Mouse (Mus musculus) spleen, postnatal 36 days (tissue): ENCODE measurements around the gene Nfkbil1.

ENCODE experiments used
- DNase-seq, 2 experiments: peaks; one replicate each; pipeline ENCODE4 v3.0.0; 2022; ENCODE audit warnings: low spot score in 2 of 2, mixed read lengths in 1 of 2

Gene Nfkbil1

DNA sequence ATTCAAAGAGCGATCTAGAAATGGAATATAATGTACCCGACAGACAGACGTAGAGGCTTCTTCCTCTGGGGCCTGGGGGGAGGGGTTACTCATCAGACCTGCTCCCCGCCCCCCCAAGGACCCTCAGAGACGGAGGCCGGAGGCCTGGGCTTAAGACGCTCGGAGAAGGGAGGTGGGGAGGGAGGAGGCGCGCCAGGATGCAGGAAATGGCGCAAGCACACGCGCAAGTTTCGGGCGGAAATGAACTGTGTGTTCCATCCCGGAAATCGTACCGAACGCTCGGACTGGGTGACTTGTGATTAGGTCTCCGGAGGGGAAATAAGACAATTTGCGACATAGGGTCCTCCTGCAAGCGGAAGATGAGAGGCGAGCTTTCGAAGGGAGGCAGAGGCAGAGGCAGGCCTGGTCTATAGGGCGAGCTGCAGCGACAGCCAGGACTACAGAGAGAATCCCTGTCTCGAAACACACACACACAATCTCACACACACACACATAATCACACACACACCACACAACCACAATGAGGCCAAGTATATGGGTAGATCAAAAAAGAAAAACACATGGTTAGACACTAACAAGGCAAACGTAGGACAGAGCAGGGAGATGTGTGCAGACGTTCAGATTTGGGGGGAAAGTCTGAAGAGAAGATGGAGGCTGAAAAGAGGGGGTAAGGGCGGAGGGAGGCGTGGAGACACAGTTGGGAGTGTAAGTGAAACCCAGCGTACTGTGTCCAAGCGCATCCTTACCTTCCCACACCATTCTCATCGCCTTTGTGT lies at the start of gene Nfkbil1:
Nfkbil1 (minus strand) TSS at position 179 of the 776 bp plus-strand sequence.
- DNase-seq = peak; percentile 92 to 96

DNA sequence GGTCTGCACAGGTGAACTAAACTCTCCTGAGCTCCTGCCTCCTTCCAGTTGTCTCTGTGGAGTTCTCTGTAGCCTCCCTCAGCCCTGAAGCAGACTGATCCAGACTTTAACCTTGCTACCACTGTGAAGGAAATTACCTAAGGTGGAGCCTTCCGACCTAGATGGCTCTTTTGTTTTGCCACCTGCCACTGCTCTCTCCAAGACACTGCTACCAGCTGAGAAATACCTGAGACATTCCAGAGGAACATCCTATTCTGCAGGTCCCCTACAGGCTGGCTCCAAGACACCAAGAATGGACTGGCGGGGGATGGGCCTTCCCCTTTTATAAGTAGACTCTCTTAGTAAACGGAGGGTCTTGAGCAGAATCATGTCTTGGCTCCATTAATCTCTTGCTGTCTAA lies 44.7 kb upstream of the Nfkbil1 start:
- DNase-seq = no peak

DNA sequence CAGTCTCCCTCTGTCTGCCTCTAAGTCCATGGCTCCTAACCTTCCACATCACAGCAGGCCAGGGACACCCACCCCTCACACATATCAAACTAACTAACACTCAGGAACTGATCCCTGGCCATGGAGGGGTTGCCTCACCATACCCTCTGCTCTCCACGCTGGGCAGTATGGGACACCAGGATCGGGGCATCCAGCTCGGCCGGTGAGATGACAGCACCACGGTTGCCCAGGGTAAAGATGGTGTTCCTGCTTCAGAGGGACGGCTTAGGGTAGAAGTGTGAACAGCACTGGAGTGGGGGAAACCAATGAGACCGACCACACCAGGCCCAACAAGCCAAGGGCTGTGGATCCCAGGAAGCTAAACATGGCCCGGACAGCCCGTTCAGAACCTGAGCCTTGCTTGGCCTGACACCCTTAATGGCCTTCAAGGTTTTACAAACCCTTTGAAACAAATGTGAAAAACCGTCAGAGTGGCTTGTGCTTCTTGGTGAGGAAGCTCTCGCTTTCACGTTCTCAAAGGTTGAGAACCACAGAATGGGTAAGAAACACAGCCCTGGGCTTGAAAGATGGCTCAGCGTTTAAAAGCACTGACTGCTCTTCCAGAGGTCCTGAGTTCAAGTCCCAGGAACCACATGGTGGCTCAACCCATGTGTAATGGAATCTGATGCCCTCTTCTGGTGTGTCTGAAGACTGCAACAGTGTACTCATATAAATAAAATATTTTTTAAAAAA lies 43.5 kb upstream of the Nfkbil1 start:
- no peak for DNase-seq

DNA sequence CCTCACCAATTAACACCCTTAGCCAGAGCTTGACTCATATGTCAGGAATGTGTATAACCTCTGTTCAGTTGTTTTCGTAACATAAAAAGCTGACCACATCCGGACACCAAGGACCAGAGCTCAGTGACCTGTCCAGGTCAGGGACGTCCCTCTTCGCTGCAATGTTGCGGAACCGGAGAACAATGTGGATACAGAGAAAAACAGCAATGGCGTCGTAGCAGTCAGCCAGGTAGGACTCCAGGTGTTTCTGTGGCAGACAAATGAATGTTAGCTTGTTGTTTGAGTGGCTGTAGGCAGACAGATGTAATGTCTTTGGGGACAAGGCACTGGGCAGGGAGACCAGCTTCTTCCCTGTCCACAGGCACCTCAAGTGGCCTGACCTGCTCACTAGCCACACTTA lies 42.5 kb upstream of the Nfkbil1 start:
- DNase-seq = no peak

DNA sequence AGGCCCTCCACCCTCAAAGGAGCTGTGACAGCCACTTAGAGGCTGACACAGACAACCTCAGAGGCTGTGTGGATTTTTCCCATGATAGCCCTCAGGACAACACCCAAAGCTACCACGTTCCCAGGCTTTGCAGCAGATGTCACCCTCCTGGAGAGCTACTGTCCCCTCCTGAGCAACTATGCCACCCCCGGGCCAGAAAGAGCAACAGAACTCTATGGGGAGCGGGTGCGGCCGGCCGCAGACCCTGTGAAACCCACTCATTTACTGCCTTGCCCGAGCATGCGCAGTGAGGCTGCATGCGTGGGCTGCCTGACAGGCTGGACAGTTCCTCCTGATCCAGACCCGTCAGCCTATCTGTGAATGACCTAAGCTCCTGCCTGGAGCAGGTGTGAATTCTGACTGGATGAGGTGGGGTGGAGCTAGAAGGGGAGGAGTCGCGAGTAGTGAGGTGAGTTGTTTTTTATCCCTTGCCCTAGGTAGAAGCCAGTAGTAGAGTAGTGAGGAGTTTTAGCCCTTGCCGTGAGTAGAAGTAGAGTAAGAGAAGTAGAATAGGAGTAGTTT lies 40.8 kb upstream of the Nfkbil1 start:
- DNase-seq = no peak

DNA sequence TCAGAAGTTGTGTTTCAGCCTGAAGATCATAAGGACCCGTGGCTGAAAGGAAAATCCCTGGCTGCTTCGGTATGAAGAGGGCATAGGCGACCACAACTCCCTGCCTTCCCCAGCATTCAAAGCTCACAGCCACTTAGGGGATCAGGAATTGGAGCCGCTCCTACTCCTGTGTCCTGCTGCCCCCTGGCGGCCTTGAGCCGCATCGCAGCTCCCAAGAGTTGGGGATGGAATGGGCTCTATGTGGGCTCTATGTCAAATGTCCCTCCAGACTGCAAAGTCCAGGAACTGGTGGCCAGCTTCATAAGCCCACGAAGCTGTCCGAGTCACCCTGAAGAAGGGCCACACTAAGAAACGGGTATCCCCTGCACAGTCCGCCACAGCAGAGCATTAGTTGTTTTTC lies 39.2 kb upstream of the Nfkbil1 start:
- peak; percentile 76 to 84 for DNase-seq

DNA sequence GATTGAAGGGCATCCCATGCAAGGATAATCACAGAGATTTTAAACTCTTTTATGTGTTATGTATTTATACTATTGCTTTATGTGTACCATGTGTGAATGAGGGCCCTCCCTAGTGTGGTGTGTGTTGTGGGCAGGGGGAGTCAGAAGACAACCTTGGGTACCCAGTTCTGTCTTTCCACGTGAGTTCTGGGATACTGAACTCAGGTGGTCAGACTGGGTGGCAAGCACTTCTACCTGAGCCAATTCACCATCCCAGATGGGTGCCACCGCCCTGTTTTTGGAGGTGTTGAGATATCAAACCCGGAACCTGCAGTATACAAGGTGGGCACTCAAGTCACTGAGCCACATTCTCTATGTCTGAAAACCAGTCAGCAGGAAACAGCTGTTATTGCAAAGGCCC lies 36.7 kb upstream of the Nfkbil1 start:
- no peak for DNase-seq

DNA sequence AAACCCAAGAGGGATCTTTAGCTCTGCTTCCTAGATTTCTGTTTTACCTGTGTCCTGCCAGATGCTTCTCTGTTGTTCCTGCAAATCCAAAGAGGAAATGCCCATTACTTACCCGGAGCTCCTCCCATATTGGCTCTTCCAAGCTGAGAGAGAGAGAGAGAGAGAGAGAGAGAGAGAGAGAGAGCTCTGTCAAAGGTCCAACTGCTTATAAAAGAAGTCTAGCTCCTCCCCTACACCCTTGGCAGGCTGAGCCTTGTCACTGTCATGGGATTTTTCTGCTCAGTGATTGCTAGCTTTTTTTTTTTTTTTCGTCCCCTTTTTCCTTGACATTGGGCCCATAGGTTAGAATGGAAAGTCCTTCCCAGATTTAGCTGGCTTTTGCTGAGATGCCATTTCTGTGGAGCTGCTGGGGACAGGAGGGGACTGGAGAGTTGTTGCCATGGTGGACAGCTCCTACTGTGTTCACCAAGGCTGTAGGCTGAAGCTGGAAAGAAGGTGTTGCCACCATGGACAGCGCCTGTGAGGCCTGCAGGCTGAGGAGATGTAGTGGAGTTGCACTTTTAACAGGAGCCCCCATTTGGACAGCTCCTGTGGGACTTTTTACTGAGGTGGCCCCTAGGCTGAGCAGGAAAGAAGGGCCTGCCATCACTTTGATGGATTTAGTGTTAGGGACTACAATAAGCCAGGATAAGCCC lies 34.2 kb upstream of the Nfkbil1 start:
- DNase-seq = peak; percentile 43 to 58

DNA sequence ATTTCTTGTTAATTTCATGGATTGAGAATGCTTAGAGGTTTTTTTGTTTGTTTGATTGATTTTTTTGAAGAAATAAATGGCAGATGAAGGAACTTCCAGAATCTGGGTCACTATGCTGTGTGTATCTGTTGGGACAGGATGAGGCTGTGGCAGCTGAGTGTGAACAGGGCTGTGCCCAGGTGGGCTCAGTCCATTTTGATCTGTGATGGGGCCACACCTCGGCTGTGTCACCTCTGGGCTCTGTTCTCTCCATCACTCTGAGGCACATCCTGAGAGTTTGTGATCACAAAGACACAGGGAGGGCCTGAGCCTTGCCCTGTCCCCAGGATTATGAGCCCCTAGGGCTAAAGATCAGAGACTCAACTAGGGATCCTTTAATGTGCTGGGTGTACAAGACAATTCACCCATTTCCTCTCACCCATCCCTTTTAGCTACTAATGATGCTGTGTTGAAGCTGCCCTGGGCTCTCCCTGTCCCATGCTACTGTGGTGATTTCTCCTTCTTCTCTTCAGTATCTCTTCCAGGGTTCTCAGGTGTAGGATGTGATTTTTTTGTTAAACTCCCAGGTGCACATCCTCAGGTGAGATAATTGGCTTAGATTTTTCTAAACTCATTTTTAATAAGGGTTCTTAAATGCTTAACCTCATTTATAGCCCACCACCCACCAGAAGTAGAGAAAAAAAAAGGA lies 32.0 kb upstream of the Nfkbil1 start:
- no peak for DNase-seq

DNA sequence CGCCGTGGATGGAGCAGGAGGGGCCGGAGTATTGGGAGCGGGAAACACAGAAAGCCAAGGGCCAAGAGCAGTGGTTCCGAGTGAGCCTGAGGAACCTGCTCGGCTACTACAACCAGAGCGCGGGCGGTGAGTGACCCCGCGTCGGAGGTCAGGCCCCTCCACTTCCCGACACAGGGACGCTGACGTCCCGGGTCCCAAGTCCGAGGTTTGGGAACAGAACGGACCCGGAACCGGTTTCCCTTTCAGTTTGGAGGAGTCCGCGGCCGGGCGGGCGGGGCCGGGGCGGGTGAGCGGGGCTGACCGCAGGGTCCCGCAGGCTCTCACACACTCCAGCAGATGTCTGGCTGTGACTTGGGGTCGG lies 27.9 kb upstream of the Nfkbil1 start:
- DNase-seq = no peak

DNA sequence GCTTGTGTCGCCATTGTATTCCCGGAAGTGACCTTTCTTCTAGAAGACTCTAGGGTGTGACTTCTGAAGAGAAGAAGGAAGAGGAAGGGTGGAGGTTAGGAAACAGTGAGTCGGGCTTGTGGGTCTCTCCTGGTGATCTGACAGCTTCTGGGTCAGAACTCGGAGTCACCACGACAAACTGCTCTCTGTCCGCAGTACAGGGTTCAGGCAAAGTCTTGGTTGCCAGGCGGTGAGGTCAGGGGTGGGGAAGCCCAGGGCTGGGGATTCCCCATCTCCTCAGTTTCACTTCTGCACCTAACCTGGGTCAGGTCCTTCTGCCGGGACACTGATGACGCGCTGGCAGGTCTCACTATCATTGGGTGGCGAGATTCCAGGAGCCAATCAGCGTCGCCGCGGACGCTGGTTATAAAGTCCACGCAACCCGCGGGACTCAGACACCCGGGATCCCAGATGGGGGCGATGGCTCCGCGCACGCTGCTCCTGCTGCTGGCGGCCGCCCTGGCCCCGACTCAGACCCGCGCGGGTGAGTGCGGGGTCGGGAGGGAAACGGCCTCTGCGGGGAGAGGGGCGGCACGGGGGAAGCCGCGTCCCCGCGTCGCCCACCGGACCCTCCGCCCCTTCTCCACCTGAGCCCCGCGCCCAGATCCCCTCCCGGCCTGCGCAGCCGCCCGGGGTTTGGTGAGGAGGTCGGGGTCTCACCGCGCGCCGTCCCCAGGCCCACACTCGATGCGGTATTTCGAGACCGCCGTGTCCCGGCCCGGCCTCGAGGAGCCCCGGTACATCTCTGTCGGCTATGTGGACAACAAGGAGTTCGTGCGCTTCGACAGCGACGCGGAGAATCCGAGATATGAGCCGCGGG lies 27.3 kb upstream of the Nfkbil1 start, which contains the start of gene H2-D1:
H2-D1 (plus strand) TSS at position 67 of the 859 bp plus-strand sequence.
- peak; percentile 100 for DNase-seq

DNA sequence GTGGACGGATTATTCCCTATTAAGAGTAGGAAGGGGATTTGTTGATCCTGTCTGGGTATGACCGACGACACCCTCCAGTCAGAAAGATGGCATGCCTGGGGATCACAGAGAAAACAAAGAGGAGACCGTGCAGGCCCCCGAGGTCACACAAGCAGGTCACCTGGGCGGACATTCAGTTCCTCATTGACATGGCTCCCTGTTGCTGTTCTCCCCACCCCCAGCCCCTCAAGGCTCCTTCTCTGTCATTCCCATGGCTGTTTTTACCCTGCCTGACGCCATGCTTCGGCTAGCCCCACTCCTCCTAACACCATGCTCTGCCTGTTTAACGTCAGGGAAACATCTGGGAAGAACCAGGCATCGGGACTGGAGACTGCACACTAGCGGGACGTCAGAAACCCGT lies 26.1 kb upstream of the Nfkbil1 start:
- no peak for DNase-seq

DNA sequence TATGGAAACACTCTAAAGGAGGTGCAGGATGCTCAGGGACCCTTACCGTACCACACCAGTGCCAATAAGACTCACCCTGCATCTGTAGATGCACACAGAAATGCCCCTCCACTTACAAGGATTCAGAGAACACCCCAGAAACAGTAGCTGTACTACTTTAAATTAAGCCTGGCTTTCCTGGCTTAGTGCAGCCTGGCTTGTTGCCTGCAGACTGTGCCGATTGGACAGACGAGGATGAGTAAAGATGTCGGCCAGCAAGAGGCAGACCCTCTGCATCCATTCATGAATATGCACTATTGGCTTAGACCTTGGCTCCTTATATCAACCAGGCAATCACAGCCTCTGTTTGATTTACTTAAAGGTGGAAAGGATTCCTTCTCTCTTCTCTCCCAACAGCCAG lies 24.0 kb upstream of the Nfkbil1 start:
- DNase-seq = no peak

DNA sequence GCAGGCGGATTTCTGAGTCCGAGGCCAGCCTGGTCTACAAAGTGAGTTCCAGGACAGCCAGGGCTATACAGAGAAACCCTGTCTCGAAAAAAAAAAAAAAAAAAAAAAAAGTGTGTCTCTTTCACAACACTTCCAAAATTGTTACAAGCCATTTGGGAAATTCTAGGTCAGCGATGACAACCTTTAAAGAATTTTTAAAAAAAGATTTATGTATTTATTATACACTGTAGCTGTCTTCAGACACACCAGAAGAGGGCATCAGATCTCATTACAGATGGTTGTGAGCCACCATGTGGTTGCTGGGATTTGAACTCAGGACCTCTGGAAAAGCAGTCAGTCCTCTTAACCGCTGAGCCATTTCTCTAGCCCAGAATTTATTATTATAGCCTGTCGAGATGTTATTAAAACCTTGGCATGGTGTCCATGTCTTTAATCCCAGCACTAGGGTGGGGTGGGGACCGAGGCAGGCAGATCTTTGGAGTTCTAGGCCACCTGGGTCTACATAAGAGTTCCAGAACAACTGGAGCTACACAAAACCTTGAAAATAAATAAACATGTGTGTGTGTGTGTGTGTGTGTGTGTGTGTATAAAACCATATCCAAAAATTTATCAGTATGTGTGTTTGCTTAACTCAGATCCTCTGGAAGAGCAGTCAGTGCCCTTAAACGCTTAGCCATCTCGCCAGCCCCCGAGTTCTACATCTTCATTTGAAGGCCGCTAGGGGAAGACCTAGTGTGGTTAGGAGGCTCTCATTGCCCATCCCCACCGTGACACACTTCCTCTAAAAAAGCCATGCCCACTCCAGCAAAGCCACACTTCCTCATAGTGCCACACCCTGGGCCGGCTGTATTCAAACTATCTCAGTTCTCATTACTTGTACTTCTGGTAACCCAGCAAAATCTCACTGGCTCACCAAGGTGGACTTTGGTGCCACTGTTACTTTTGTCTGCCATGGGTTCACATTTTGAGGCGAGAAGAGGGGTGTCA lies 23.2 kb upstream of the Nfkbil1 start:
- DNase-seq = peak; percentile 95 to 98

DNA sequence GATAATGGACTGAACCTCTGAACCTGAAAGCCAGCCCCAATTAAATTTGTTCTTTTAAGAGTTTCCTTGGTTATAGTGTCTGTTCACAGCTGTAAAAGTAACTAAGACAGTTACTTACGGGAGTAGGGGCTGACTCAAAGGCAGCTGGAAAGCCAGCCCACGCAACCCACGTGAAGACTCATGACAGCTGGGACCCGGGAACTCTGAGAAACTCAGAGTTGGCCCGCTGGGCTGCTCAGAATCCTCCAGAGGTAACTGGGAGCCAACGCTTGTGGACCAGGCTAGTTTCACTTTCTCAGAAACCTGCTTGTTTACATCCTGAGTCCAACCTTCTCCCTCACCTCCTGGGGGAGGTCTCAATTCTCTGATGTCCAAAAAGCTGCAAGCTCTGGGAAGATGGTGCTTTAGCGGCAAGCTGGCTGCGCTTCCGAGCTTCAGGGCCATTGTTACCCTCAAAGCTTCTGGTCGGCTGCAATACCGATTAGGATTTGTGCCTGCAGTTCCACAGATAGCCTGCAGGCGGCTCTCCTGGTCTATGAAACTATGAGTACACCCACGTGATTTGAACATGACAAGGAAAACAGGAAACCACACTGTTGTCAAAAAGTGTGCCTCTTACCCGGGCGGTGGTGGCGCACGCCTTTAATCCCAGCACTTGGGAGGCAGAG lies 22.4 kb upstream of the Nfkbil1 start:
- peak; percentile 95 to 97 for DNase-seq

DNA sequence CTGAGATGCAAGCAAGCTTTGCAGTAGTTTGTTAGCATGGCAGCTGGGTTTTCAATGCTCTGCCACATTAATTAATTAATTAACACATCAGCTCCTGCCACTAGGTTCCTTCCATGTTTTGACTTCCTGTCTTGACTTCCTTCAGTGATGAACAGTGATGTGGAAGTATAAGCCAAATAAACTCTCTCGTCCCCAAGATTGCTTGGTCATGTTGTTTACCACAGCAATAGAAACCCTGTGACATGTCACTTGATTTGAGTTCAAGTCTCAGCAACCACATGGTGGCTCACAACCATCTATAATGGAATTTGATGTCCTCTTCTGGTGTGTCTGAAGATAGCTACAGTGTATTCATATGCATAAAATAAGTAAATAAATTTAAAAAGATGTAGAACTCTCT lies 21.8 kb upstream of the Nfkbil1 start:
- no peak for DNase-seq

DNA sequence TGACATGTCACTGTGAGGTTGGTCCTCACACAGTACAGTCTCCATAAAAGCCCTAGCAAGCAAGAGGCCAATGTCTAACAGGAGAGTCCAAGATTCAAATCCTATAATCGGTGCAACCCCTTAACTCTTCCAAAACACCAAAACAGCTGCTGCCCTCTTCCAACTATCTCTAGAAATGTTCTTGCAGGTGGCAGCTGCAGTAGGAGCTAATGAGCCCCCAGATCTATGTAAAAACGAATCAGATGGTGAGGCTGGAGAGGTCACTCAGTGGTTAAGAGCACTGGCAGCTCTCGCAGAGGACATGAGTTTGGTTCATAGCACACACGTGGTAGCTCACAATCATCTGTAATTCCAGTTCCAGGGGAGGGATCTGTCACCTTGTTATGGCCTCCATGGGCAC lies 20.1 kb upstream of the Nfkbil1 start:
- no peak for DNase-seq

DNA sequence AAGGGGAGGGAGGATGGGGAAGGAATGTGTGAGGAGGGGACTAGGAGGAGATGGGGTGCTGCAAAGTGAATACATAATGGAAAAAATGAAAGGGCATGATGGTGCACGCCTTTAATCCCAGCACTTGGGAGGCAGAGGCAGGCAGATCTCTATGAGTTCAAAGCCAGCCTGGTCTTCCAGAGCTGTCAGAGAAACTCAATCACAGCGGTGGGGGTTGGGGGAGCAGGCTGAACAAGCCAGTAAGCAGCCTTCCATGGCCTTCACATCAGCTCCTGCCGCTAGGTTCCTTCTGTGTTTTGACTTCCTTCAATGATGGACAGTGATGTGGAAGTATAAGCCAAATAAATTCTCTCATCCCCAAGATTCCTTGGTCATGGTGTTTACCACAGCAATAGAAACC lies 19.7 kb upstream of the Nfkbil1 start:
- no peak for DNase-seq
